In genomic region chr8:12774872-12775298, GRCm38 (mm10) we compare ENCODE assay signal across 13 mouse cellular contexts. TPM values are rescaled to one million over a fixed set of nuclear protein-coding genes. Genes with fewer than 3 reads are reported as not detected.
DNase-seq lines count a peak whose midpoint lies in the region; ATAC-seq and TF ChIP-seq lines count a peak whose summit lies in the region.
"Had no signal": no experiment of that assay in that cellular context is flagged by ENCODE, and none has a peak within 500 bp of the region (broad histone marks: within the 10 kb centered on the region; RNA-seq: fewer than 3 reads in every experiment).

No protein-coding gene starts in this region.

- H3K4me3 ChIP-seq in stomach, embryonic 16.5 days (replicated peaks; ENCODE audit: low read length) = no peak overlapping the region
- no peak overlapping the region for H3K4me3 ChIP-seq in stomach, postnatal 0 days (ENCODE audit: low read depth, low read length)
- H3K4me3 ChIP-seq: embryonic facial prominence, embryonic 12.5 days; liver, embryonic 13.5 days had no signal

- 0 out of 2 replicates have a peak, but pooled peaks have one; percentile 31 for ATAC-seq in stomach, embryonic 16.5 days (ENCODE audit: insufficient read depth, low FRiP score)
- no peak for ATAC-seq in stomach, postnatal 0 days (ENCODE audit: low FRiP score, low TSS enrichment)
- ATAC-seq: activated CD4-positive, CD25-positive, alpha-beta regulatory T cell, adult 4 months had no signal

- no peaks in the 10 kb centered on the region for H3K36me3 ChIP-seq in stomach, embryonic 16.5 days (ENCODE audit: control insufficient read depth, insufficient read depth, low read length)
- no peaks in the 10 kb centered on the region for H3K36me3 ChIP-seq in stomach, postnatal 0 days (ENCODE audit: control insufficient read depth, insufficient read depth, low read length)
- H3K36me3 ChIP-seq: embryonic facial prominence, embryonic 12.5 days; liver, embryonic 13.5 days had no signal

- H3K9me3 ChIP-seq in stomach, embryonic 16.5 days (replicated peaks; ENCODE audit: control insufficient read depth, low read length) = no peaks in the 10 kb centered on the region
- no peaks in the 10 kb centered on the region for H3K9me3 ChIP-seq in stomach, postnatal 0 days (ENCODE audit: control insufficient read depth, low read length)
- H3K9me3 ChIP-seq: embryonic facial prominence, embryonic 12.5 days; liver, embryonic 13.5 days had no signal

- TF ChIP-seq EP300 in stomach, postnatal 0 days (optimal IDR thresholded peaks at IDR 0.05) = no peak

- WGBS in stomach, embryonic 16.5 days = 34% methylated on average over 4 of the region's 4 CpGs
- WGBS in stomach, postnatal 0 days = 39% methylated on average over 4 of the region's 4 CpGs

- intact Hi-C loops in heart, postnatal 10 days (cut with DNase I) = no loop called here

- TF ChIP-seq CTCF in stomach, postnatal 0 days (IDR thresholded peaks at IDR 0.05; ENCODE audit: low read depth) = no peak

- DNase-seq in stomach, postnatal 0 days (ENCODE audit: low spot score) = no peak
- peak; percentile 48 to 64 for DNase-seq in heart, postnatal 10 days
- DNase-seq in lung, postnatal 10 days = peak; percentile 40
- DNase-seq in embryo, embryonic 10.5 days (ENCODE audit: low spot score) = no peak
- no peak for DNase-seq in kidney, adult 18-20 months
- no peak for DNase-seq in layer of hippocampus, postnatal 14 days (ENCODE audit: low spot score in 2 of 2)
- DNase-seq: cerebellum, postnatal 36 days; left cerebral cortex, postnatal 4 days; liver, embryonic 13.5 days; thymus, postnatal 36 days had no signal

- H3K4me2 ChIP-seq in stomach, embryonic 16.5 days (ENCODE audit: low read depth, low read length) = no peak overlapping the region
- H3K4me2 ChIP-seq in stomach, postnatal 0 days (replicated peaks; ENCODE audit: low read depth) = no peak overlapping the region
- H3K4me2 ChIP-seq: embryonic facial prominence, embryonic 12.5 days; liver, embryonic 13.5 days had no signal

- H3K27ac ChIP-seq in stomach, embryonic 16.5 days (ENCODE audit: low read length) = no peak overlapping the region
- H3K27ac ChIP-seq in stomach, postnatal 0 days (replicated peaks) = no peak overlapping the region
- H3K27ac ChIP-seq: embryonic facial prominence, embryonic 12.5 days; liver, embryonic 13.5 days had no signal

- H3K27me3 ChIP-seq in stomach, embryonic 16.5 days (ENCODE audit: control insufficient read depth, insufficient read depth, low read length) = no peaks in the 10 kb centered on the region
- no peaks in the 10 kb centered on the region for H3K27me3 ChIP-seq in stomach, postnatal 0 days (ENCODE audit: control insufficient read depth, insufficient read depth, low read length)
- H3K27me3 ChIP-seq: embryonic facial prominence, embryonic 12.5 days had no signal

- H3K4me1 ChIP-seq in stomach, embryonic 16.5 days (ENCODE audit: control insufficient read depth, insufficient read depth, low read length) = peaks cover 17% of the 10 kb centered on the region
- H3K4me1 ChIP-seq in stomach, postnatal 0 days (replicated peaks; ENCODE audit: control insufficient read depth, insufficient read depth) = 0 out of 2 replicates have a peak, but pooled peaks cover 4% of the 10 kb centered on the region

- no peak overlapping the region for H3K9ac ChIP-seq in stomach, embryonic 16.5 days (ENCODE audit: low read length)
- H3K9ac ChIP-seq in stomach, postnatal 0 days (ENCODE audit: low read length) = no peak overlapping the region
- H3K9ac ChIP-seq: embryonic facial prominence, embryonic 12.5 days; liver, embryonic 13.5 days had no signal

RNA-seq across cellular contexts. Expression of gene Atp11a, which starts 18.1 kb away (rescaled TPM):
- polyA plus RNA-seq in stomach, embryonic 16.5 days (2015; fragmentation: Nextera tagmentation; extraction: Ambion mirVana) = 11.1 and 12.4 TPM in 2 replicates
- 6.6 and 7.4 TPM in 2 replicates for polyA plus RNA-seq in stomach, postnatal 0 days (2015; fragmentation: Nextera tagmentation; extraction: Ambion mirVana)
- total RNA-seq in heart, postnatal 10 days (2021) = 10 to 100 TPM; 87.1 to 88.6 TPM
- total RNA-seq in layer of hippocampus, postnatal 14 days (2021) = 10 to 100 TPM; 58.0 to 62.5 TPM

Comparison
In these comparisons a context has a peak if more than half of its experiments do, and no peak if none do; other contexts are left out.
1. DNase-seq: peak in heart, postnatal 10 days (2 of 2) and lung, postnatal 10 days (single experiment); none in stomach, postnatal 0 days (single experiment), embryo, embryonic 10.5 days (single experiment), kidney, adult 18-20 months (single experiment) and layer of hippocampus, postnatal 14 days (0 of 2).